Comparison of ENCODE assay signal across 9 mouse cellular contexts in the genomic region with DNA sequence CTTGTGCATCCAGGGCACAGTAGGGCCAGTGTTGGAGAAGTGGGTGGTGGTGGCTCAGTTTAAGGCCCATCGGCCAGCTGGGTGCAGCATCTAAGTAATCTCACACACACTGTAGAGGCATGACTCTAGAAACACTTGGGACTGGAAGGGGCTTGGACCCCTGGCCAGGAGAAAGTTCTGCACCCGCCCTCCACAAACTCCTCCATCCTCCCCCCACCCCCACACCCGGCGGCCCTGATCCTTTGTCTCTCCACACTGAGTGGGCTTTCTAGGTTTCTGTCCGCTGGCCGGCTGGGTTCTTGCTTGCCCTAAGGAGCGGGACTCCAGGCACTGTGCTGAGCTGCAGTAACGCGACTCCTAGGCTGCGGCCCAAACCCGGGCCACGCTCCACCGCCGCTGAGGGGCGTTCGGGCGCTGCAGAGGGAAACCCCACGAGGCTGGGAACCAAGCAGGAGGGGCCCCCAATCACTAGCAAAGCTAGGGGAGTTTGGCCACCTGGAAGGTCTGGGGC. TPM values are rescaled to one million over a fixed set of nuclear protein-coding genes. Genes with fewer than 3 reads are reported as not detected.
A peak's percentile ranks its signal among the peaks of the same experiment; 100 is the strongest.
DNase-seq lines count a peak whose midpoint lies in the region; ATAC-seq and TF ChIP-seq lines count a peak whose summit lies in the region.
"Had no signal": no experiment of that assay in that cellular context is flagged by ENCODE, and none has a peak within 500 bp of the region (broad histone marks: within the 10 kb centered on the region; RNA-seq: fewer than 3 reads in every experiment).

No protein-coding gene starts in this region.

- peak; percentile 26 to 33 for DNase-seq in cerebellum, postnatal 14 days
- DNase-seq in cerebellum, adult 11 months: no peak
- peak; percentile 55 for DNase-seq in lung, embryonic 14.5 days
- DNase-seq in lung, postnatal 14 days: no peak
- DNase-seq in forelimb bud, embryonic 11.5 days (ENCODE audit: low read depth, low spot score): peak; percentile 12
- peak; percentile 14 to 34 for DNase-seq in lung, postnatal 4 days
- no peak for DNase-seq in urinary bladder, postnatal 25 days (ENCODE audit: low spot score)

- ATAC-seq in lung, embryonic 14.5 days (ENCODE audit: insufficient read depth): no peak
- ATAC-seq in activated CD4-positive, CD25-positive, alpha-beta regulatory T cell, adult 4 months: no peak

- peak overlapping the region; percentile 20; the same call in 1 of the 2 replicates for H3K4me2 ChIP-seq in lung, embryonic 14.5 days

- TF ChIP-seq CTCF in lung, embryonic 14.5 days (IDR thresholded peaks at IDR 0.05; ENCODE audit: low read depth): no peak

- 2% methylated on average over 18 of the region's 18 CpGs for WGBS in lung, embryonic 14.5 days

- H3K9ac ChIP-seq in lung, embryonic 14.5 days: no peak overlapping the region; the same call in 1 of the 2 replicates

- H3K27ac ChIP-seq in lung, embryonic 14.5 days (ENCODE audit: low read depth): no peak overlapping the region

- peaks cover 3% of the 10 kb centered on the region; the same call in 1 of the 2 replicates for H3K4me1 ChIP-seq in lung, embryonic 14.5 days (ENCODE audit: insufficient read depth)

- H3K4me3 ChIP-seq in lung, embryonic 14.5 days (ENCODE audit: low read depth, low read length): no peak overlapping the region

- no peaks in the 10 kb centered on the region for H3K36me3 ChIP-seq in lung, embryonic 14.5 days (ENCODE audit: insufficient read depth)

- peaks cover 93% of the 10 kb centered on the region for H3K27me3 ChIP-seq in lung, embryonic 14.5 days (ENCODE audit: insufficient read depth, low read length)

- H3K9me3 ChIP-seq in lung, embryonic 14.5 days (ENCODE audit: low read depth, low read length): no peaks in the 10 kb centered on the region

RNA-seq across cellular contexts. Expression of a gene that starts 1.7 kb away (rescaled TPM):
- 0.38 and 0.39 TPM in 2 replicates for polyA plus RNA-seq in lung, embryonic 14.5 days (2014; fragmentation: Nextera tagmentation; extraction: Ambion mirVana)
- polyA plus RNA-seq in activated CD4-positive, CD25-positive, alpha-beta regulatory T cell, adult 4 months (2017; shearing (Covaris generic)): under 1 TPM in 1 of 2 experiments, not detected in 1; 0.27 TPM
- polyA plus RNA-seq: liver, embryonic 16.5 days had no signal

Comparison
In these comparisons a context has a peak if more than half of its experiments do, and no peak if none do; other contexts are left out.
1. DNase-seq: peak in cerebellum, postnatal 14 days (2 of 2), lung, embryonic 14.5 days (single experiment), forelimb bud, embryonic 11.5 days (single experiment) and lung, postnatal 4 days (2 of 2); none in cerebellum, adult 11 months (single experiment), lung, postnatal 14 days (single experiment) and urinary bladder, postnatal 25 days (single experiment).